Mouse (Mus musculus): ENCODE results near the gene Gm10663.

Gene Gm10663

GRCm38 (mm10) chr8:65080731-65081130, 5.9 kb downstream of the Gm10663 start:
- in situ Hi-C loops (cut with MboI; ENCODE audit: low sequenced_read_pairs), result no loop called here

- in situ Hi-C loops (cut with MboI; ENCODE audit: low sequenced_read_pairs), result no loop called here
Observed at GRCm38 (mm10) chr8:65085680-65086079, 10.8 kb downstream of the Gm10663 start.

- in situ Hi-C loops (cut with MboI; ENCODE audit: low sequenced_read_pairs), result no loop called here
Observed at GRCm38 (mm10) chr8:65087711-65088110, 12.9 kb downstream of the Gm10663 start.

- in situ Hi-C loops (cut with MboI; ENCODE audit: low sequenced_read_pairs), result no loop called here
Observed at GRCm38 (mm10) chr8:65088120-65088519, 13.3 kb downstream of the Gm10663 start.

GRCm38 (mm10) chr8:65089781-65090180, 14.9 kb downstream of the Gm10663 start:
- in situ Hi-C loops (cut with MboI; ENCODE audit: low sequenced_read_pairs), result no loop called here

- in situ Hi-C loops (cut with MboI; ENCODE audit: low sequenced_read_pairs), result no loop called here
Observed at GRCm38 (mm10) chr8:65097760-65098415, 23.1 kb downstream of the Gm10663 start.

- in situ Hi-C loops (cut with MboI; ENCODE audit: low sequenced_read_pairs), result no loop called here
Observed at GRCm38 (mm10) chr8:65099735-65100134, 24.9 kb downstream of the Gm10663 start.

GRCm38 (mm10) chr8:65103632-65104031, 28.8 kb downstream of the Gm10663 start:
- in situ Hi-C loops (cut with MboI; ENCODE audit: low sequenced_read_pairs), result no loop called here

- in situ Hi-C loops (cut with MboI; ENCODE audit: low sequenced_read_pairs), result no loop called here
Observed at GRCm38 (mm10) chr8:65104041-65104440, 29.2 kb downstream of the Gm10663 start.

- in situ Hi-C loops (cut with MboI; ENCODE audit: low sequenced_read_pairs), result no loop called here
Observed at GRCm38 (mm10) chr8:65107936-65108718, 33.3 kb downstream of the Gm10663 start.

- in situ Hi-C loops (cut with MboI; ENCODE audit: low sequenced_read_pairs), result no loop called here
Observed at GRCm38 (mm10) chr8:65108936-65109335, 34.1 kb downstream of the Gm10663 start.

GRCm38 (mm10) chr8:65110285-65110691, 35.5 kb downstream of the Gm10663 start:
- in situ Hi-C loops (cut with MboI; ENCODE audit: low sequenced_read_pairs), result no loop called here

GRCm38 (mm10) chr8:65112092-65112491, 37.3 kb downstream of the Gm10663 start:
- in situ Hi-C loops (cut with MboI; ENCODE audit: low sequenced_read_pairs), result no loop called here

- in situ Hi-C loops (cut with MboI; ENCODE audit: low sequenced_read_pairs), result loop anchor here (25.0 kb wide), 1 partner anchor 1311 kb away; no protein-coding TSS in a partner anchor
Observed at GRCm38 (mm10) chr8:65126014-65126413, 51.2 kb downstream of the Gm10663 start.

- in situ Hi-C loops (cut with MboI; ENCODE audit: low sequenced_read_pairs), result loop anchor here (25.0 kb wide), 1 partner anchor 1311 kb away; no protein-coding TSS in a partner anchor
Observed at GRCm38 (mm10) chr8:65126454-65126853, 51.6 kb downstream of the Gm10663 start.

Data from CH12F3 (cell line).